Mouse (Mus musculus) spleen, postnatal 14 days (tissue): Measurements from ENCODE around the gene Gm37419.
A peak's percentile ranks its signal among the peaks of the same experiment; 100 is the strongest.

Experiments used
- DNase-seq, 2 experiments: peaks; one replicate each; pipeline ENCODE4 v3.0.0; 2021 to 2022; ENCODE audit warnings: low spot score in 2 of 2

Gm37419 gene

DNA sequence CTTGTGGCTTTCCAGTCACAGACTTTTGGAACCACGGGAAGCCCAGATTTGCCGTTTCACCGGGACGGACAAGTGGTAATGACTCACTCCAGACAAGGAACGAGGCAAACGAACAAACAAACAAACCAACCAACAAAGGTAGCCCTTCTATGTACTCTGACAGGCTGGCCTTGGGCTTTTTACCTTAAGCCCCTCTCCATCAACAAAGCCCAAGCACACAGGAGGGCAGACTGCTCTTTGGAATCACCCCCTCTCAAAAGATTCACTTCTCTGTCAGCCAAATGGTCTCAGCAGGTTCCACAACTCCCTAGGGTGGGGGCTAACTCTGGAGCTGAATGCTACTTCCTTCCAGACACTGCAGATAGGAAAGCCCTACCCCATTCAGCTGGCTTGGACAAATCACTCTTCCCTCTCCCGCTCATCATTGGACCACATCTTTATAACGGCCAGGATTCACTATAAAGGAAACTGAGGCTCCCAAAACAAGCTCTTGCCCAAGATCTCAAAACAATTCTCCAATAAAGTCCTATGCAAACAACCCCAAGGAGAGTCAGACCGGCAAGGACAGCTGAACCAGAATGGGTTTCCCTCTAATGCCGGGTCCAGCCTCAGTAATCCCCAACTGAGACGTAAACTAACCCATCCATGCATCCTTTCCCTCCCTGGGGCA, 7.9 kb upstream of the Gm37419 start:
- DNase-seq, result no peak

DNA sequence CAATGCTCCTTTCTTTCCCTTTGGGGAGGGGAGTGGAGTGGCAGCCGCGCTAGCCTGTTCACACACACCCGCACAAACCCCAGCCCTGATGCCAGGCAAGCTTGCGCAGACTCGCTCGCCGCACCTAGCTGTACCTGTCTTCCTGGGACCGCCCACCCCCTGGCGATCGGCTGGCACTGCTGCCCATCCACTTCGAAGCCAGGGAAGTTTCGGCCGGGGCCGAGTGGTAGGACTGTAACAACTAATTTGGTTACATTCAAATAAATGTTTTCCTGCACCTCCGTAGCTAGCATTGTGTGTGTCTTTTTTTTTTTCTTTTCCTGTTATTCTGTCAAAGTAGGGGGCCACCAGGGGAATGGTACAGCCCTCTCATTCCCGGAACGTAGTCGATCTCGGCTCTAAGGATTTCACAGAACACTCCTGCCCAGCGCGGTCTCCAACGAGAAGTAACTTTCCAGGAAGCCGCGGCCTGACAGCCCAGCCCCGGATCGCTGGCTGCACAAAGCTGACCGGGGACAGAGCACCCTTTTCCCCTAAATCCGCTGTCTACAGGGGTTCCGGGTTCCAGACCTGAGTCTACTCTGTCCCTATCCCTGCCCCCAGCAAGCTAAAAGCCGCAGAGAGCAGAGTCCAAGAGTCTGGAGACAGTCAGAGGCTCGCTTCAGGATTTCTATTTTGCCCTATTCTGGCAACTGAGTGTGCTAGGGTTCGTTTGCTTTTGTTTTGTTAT, 7.1 kb upstream of the Gm37419 start:
- DNase-seq, result no peak

DNA sequence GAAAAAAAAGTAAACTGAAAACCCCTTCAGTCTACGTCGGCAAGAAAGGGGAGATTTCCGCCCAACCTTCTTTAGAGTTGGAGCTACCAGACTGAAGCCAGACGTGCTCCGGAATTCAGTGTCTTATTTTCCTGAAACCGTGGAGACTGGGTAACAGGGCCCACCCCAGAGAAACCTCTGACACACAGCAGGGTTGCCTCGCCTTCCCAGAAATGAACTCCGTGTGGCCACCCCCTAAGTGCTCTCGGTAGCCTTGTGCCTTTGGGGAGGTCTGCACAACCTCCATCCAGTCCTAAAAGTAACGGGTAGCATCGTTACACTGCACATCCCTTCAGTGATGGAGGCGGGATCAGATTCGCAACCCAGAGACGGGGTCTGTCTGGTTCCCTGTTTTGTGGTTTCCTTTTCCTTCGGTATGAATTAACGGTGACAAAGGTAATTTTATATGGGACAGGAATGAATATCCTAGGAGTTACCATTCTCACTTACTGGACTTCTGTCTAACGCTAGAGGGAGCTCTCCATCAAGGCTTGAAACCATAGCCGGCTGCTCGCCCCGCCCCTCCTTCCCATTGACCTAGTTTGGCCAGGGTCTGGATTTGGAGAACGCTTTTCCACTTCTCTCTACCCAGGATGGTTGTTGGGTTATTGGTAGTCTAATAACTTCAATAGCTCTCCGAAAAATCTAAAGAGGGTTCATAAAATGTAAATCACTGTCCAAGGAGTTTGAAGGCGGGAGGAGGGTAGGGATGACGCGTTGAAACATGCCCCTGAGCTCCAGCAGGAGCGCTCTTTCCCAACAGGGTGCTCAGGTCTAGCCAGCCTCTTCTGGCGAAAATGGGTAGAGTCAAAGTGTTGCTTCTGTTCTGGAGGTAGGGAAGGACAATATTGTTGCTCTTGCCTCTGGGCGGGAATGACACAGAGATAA, 6.1 kb upstream of the Gm37419 start:
- DNase-seq, result peak in 1 of 2 experiments; percentile 49

DNA sequence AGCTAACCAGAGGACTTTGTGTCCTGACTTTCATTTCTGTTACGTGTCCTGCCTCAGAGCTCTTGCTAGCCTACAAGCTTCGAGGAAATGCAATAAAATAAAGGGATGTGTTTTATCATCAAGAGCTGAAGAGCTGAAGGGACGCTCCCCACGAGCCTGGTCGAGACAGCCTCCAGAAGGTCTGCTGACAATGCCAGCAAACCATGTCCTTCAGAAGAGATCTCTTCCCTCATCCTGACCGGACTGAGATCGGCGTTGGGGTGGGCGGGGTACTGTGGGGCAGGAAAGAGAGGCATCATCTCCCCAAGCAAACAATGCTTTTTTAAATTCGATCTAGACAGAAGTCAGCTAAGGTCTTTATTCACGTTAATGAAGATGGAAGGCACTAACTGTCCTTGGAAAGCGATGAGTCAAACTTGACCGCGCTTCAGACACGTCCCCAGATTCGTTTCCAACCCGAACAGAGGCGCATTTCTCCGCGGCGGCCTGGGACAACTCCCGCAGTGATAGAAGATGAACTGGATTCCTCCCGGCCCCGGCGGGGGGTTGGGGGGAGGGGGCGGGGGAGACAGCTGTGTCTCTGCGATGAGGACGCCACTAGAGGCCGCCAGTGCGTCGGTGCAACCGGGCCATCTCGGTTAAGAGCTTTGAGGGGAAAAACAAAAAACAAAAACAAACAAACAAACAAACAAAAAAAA, 5.2 kb upstream of the Gm37419 start:
- peak in 1 of 2 experiments; percentile 53 for DNase-seq

DNA sequence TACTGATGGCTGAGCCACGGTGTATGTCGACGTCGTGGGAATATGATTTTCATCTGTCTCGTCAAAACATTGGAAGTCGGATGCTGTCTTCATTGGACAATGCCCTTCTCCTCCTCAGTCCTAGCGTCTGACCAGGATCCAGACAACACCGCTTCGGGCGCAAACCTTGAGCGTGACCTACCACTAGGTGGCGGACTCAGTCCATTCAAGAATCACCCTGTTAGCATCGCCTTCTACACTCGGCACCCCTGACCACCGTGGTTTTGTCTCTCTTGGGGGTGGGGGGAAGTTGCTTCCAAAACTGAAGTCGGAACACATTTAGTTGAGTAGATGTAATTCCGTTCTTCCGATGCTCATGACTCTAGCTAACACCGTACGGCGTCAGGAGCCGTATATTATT, 4.1 kb upstream of the Gm37419 start:
- DNase-seq, result peak; percentile 71 to 81

DNA sequence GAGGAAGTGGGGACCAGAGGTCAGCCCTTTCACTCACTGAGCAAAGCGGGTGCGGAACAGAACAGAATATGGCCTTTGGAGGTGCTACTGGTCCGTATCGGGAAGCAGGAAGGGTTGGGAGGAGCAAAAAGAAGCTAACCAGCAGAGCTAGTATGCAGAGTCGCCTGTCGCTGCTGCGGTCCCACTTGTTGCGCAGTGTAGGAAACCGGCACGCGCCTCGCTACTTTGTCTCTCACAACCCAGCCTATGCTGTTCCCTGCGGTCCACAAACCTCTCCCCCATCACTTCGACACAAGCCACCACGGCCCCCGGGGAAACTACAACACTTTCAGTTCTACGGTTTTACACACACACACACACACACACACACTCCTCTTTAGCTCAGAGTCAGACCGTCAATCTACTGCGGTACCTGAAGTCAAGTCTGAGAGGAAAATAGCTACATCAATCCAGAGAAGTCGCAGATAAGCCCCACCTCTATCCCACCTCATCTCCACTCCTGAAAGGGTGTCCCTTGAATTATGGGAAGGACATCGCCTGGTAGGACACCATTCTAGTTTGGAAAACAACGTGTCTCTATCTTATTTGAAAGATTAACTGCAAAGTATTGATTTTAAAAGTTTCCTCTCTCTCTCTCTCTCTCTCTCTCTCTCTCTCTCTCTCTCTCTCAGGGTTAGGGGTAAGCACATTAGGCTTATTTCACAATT, 3.4 kb upstream of the Gm37419 start:
- DNase-seq, result no peak

DNA sequence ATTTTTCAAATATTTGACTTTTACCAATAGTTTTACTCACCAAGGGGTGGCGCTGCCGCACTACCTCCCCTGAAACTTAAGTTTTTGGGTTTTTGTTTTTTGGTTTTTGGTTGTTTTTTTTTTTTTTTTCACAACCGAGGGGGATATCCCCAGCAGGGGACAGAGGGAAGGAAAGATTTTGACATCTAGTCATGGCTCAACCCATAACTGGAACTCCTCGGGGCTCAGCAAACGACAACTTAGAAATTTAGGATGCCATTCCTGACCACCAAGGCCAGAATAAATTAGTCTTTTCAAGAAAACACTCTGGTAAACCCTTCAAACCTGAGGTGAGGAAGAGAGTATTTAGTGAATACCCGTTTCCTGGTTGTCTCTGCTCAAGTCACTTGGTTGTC, 2.8 kb upstream of the Gm37419 start:
- DNase-seq, result peak in 1 of 2 experiments; percentile 51

DNA sequence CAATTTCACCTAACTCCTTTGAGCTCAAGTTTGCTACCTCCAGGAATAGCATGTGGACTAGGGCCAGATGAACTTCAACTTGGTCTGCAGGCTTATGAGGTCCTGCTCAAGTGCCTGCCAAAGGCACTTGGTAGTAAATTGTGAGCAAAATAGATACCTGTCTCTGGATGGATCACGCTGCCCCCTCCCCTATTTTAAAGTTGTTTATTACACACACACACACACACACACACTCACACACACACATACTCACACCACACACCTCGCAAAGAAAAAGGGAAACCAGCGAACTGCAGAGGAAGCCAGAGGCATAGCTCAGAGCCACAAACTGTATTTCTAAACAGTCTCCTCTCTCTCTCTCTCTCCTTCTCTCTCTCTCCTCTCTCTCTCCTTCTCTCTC, 2.1 kb upstream of the Gm37419 start:
- no peak for DNase-seq

DNA sequence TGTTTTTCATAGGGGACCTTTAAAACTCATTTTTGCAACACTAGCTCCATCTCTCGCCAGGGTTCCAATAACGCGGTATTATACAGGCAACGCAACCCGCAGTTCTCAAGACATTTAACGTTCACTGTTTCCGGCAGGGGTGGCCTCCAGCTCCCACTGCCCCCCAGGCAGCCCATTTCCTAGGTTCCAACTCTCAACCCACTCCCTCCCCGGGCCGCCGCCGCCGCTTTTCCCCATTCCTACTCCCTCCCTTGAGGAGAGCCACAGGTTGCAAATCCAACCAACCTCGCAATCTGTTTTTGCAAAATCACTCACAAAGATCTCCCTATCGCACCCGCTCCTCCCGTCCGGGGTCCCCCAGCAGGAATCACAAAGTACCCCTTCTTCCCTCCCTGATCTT, 1.4 kb upstream of the Gm37419 start:
- DNase-seq, result no peak

DNA sequence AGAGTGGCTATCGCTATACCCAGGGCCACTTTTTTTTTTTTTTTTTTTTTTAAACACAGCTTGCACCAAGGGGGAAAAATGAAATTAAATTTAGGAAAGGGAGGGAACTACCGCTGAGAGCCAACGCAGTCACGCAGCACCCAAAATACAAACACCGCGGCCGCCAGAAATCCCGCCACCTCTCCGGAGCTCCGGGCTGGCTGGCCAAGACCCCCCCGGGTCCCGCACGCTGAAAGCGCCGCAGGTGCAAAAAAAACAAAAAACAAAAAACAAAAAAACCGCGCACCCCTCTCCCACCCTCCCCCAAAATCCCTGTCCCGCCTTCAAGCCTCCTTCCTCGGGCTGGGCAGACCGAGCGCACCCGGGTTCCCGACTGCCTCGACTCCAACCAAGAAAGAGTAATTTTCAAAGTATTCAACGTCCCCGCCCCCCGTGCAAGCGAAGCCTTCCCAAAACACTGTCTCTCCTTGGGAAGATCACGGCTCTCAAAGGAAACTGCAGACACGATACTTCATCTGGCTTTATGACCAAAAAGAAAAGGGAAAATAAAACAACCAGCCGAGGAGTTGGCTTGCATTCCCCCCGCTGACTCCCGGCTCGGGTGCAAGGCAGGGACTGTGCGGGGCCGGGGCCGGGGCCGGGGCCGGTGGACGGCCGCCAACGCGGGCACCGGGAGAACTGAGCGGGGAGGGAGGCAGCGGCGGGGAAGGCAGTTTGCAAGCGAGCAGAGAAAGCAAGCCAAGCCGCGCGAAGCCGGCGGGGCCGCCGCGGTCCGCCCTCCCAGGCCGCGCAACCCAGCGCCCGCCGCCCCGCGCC, 733 bp upstream of the Gm37419 start:
- peak in 1 of 2 experiments; percentile 43 for DNase-seq

DNA sequence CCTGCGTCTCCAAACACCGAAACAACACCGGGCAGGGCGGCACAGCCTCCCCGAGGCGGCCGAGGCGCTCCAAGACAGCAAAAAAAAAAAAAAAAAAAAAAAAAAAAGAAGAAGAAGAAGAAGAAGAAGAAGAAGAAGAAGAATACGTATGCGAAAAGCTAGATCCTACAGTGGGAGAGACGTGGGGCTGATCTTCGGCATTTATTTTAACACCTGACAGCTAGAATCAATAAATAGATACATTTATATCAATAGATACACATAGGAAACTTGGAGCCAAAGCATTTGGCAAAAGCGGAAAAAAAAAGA, 171 bp upstream of the Gm37419 start:
- DNase-seq, result no peak

DNA sequence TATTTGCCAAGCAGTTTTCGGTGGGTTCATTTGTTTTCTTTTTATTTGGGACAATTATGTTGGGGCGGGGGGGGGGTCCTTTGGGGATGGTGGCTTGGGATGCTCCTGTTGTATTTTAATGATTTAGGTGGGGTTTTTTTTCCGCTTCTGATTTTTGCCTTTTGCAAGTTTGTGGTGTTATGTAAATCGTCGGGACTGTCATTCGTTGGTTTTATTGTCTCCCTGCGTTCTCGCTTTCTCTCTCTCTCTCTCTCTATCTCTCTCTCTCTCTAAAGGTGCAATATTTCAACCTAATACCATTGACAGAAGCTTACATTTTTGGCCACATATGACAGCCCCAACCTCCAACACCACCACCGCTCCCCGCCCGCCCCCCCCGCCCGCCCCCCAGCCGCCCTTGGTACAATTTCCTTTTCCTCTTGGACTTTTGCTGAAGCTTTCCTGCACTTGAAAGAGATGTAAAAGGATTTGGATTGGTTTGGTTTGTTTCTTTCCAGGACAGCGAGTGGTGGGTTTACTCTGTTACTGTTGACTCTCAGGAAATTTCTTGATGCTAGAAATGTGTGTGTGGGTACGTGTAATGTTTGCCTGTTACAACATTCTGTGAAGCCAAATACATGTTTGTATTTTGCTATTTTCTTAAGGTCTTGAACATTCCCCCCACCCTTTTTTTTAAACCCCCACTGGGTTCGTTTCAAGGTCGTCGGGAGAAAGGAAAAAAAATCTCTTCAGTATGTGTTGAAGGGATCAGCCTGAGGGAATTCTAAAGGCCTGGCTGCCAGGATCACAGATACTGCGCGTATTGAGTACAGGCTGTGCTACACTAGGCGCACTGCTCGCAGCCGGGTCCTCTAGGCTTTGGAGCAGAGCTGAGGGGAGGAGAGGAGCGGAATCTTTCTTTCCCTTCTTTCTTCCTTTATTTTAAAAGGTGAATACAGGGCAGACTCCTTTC, 1.2 kb downstream of the Gm37419 start:
- DNase-seq, result no peak

DNA sequence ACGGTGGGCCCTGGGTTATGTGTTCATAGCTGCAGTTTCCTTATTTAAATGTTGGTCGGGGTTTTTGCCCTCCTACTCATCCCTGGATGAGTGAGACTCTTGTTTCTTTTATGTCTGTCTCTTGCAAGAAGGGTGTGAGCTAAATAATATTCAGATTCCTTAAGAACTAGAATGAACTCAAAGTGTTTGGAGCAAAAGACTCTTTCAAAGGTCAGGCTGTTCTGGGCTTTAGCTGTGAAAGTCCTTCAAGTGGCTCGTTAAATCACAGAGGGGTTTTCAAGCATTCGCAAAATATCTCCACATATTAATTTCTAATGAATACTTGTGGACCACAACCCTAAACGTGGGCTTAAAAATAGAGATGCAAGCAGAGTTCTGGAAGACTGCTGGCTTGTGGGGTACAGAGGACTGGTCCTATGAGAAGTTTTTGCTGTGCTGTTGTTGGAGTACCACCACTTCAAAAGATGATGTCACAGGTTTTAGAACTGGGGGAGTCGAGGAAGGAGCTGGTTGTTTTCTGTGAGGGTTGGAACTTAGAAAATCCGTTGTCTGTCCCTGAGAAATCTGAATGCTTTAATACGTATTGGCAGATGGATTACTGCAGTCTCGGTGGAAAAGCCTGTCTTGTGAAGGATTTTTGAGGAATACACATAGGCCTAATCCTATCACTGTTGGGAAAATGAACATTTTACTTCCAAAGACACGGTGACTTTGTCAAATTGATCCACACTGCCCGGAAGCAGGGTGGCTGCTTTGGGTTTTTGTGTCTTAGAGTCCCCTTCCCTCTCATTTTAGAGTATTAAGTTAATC, 2.1 kb downstream of the Gm37419 start:
- no peak for DNase-seq

DNA sequence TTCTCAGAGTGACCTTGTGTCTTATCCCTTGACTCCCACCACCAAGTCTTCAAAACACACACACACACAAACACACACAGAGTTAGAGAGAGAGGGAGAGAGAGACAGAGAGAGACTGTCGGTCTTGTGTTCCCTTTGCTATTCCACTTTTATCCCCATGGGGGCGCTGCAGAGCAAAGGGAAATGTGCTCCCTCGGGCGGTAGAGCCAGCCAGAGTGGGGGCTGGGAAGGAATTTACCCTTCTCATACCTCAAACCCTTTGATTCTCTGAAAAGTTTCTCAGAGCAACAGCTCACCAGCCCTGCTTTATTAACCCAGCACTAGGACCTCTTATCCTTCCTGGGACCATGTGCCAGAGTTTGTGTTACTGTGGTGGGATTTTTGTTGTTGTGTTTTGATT, 2.9 kb downstream of the Gm37419 start:
- peak; percentile 72 to 86 for DNase-seq

DNA sequence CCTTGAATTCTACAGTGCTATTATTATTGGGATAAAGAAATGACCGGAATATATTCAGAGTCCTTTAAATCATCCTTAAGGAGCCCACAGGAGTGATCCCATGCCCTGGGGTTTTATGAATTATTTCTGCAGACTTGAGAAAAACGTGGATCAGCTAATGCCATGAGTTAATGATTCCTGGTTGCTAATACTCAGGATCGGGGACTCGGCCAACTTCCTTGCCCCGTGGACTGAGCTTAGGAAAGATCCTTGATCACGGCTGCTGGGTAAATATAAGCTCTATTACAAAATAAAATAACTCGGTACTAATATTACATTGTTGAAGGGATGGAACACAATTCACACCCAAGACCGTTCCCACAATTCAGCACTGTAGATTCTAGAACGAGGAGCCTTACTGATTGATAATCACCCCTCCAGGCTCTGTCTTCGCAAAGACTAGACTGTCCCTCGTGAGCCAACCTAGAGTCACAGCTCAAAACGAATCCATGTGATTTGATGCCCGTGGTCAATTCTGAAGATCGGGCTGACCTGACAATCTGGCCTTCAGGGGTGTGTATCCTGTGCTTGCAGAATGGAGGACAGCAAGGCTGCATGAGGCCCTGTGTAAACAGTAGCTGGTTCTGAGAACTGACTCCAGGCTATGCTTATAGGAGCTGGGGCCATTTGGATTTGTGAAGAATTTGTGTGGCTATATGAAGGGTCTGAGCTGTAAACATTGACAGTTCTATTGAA, 3.7 kb downstream of the Gm37419 start:
- no peak for DNase-seq

DNA sequence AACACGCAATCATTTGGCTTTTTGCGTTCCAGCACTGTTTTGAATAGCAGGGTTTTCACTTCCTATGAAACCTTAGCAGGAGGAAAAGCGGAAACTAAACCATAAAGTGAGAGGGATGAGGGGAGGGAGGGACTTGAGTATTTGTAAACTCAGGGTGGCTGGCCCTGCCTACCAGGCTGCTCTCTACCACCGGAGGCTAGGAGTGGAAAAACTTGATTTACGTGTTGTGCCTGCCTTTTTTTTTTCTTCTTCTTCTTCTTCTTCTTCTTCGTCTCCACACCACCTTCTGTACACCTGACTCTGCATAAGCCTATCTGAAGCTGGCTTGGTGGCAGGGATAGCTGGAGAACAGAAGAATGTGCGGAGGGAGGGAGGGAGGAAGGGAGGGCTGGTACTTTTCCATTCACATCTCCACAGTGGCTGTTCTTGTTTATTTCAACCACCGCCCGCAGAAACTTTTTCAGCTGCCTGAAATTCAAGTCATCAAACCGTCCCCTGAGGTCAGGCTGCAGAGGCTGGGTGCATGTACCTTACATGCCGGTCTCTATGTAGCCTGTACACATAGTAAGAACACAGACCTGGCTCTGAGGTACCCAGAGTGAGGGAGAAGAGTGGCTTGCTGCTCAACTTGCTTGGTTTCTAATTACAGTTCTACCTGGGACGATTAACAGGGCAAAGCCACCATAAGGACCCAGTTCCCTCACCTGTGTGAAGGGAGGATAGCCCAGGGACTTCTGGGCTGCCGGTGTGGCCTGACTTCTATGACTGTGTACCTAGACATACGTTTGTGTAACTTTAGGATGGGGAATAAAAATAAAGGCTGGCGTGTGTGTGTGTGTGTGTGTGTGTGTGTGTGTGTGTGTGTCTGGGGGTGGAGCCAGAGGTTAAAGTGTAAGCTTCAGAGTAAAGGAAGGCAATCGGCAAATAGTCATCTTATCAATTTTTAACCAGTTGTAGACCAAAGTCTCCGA, 5.4 kb downstream of the Gm37419 start:
- no peak for DNase-seq

DNA sequence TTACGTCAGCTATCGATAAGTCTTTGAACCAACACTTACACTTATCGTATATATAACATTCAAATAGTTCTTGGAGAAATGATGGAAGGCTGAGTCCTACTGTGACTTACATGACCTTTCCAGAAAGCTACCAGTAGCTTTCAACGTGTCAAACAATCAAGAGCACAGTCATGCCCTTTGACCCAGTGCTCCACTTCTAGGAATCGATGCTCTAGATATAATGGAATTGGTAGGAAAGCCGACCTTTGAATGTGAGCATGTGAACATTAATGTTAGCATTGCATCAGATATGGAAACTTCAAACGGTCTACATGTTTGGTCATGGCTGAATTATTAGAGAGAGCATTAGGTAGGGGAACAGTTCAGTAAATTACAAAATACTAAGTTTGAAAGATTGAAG, 8.1 kb downstream of the Gm37419 start:
- DNase-seq, result no peak
